Mouse (Mus musculus) liver, embryonic 11.5 days (tissue): ENCODE results near the gene Iars2. TPM values are rescaled to one million over a fixed set of nuclear protein-coding genes. Genes with fewer than 3 reads are reported as not detected.
"Not testable (repeated sequence)": the region's sequence is repeated elsewhere in the genome, so short reads cannot be mapped to it uniquely, and the experiment has no call there.

ENCODE experiments used
- ATAC-seq: fragments of 200-750 bp; cut with Nextera tagmentation; replicated peaks from 2 replicates; pipeline ENCODE4 v1.8.0; 2017; ENCODE audit warnings: moderate number of reproducible peaks, mild to moderate bottlenecking, moderate TSS enrichment, moderate library complexity; ENCODE audit not compliant: low FRiP score
- DNase-seq: peaks from one replicate; pipeline ENCODE4 v3.0.0-alpha.2; 2017; ENCODE audit warnings: low spot score
- H3K27ac ChIP-seq: fragments of 300-500 bp; sonication (generic); 2 replicates; pipeline ENCODE4 v1.5.1; 2014; ENCODE audit warnings: mild to moderate bottlenecking, low read depth, low read length, control low read depth
- H3K27me3 ChIP-seq: fragments of 300-500 bp; sonication (generic); replicated peaks from 2 replicates; pipeline ENCODE4 v1.6.1; 2014; ENCODE audit warnings: low read length, mixed read lengths; ENCODE audit not compliant: control insufficient read depth, insufficient read depth
- H3K36me3 ChIP-seq: fragments of 300-500 bp; sonication (generic); 2 replicates; pipeline ENCODE4 v1.6.1; 2014; ENCODE audit warnings: mild to moderate bottlenecking, low read length, moderate library complexity, mixed read lengths; ENCODE audit not compliant: control insufficient read depth, insufficient read depth
- H3K4me1 ChIP-seq: fragments of 300-500 bp; sonication (generic); replicated peaks from 2 replicates; pipeline ENCODE4 v1.6.1; 2014; ENCODE audit warnings: low read length, mixed read lengths; ENCODE audit not compliant: control insufficient read depth, insufficient read depth
- H3K4me2 ChIP-seq: fragments of 300-500 bp; sonication (generic); 2 replicates; pipeline ENCODE4 v1.6.1; 2014; ENCODE audit warnings: mild to moderate bottlenecking, control low read depth, moderate library complexity
- H3K4me3 ChIP-seq: fragments of 300-500 bp; sonication (generic); 2 replicates; pipeline ENCODE4 v1.5.1; 2014; ENCODE audit warnings: low read depth, low read length, control low read depth
- H3K9ac ChIP-seq: fragments of 300-500 bp; sonication (generic); 2 replicates; pipeline ENCODE4 v1.6.1; 2014; ENCODE audit warnings: low read depth, low read length, control low read depth
- H3K9me3 ChIP-seq: fragments of 300-500 bp; sonication (generic); 2 replicates; pipeline ENCODE4 v1.6.1; 2016; ENCODE audit warnings: low read length, inconsistent platforms, mixed read lengths; ENCODE audit not compliant: control insufficient read depth
- WGBS: fragments of 180-500 bp; shearing (Covaris S2); extraction: QIAGEN DNeasy Blood & Tissue Kit; methylation state at CpG from one replicate; pipeline ENCODE4 v1.1.7; 2014; 5-methylcytosine and 5-hydroxymethylcytosine counted together
- polyA plus RNA-seq: library from polyadenylated mRNA; unstranded; fragments of >200 nt; fragmentation: Nextera tagmentation; extraction: Ambion mirVana; gene quantifications from 2 replicates; pipeline ENCODE4 v1.2.1, GENCODE M21; 2014

Iars2 gene
- polyA plus RNA-seq, 1 experiment from 2014 or later, result 41.0 TPM

- H3K9ac ChIP-seq, result peak overlapping the region; percentile 98; the same call in 1 of the 2 replicates
- peak overlapping the region; percentile 96; the same call in 1 of the 2 replicates for H3K27ac ChIP-seq
- H3K27me3 ChIP-seq, DNase-seq, H3K9me3 ChIP-seq, H3K4me1 ChIP-seq, ATAC-seq: not testable (repeated sequence)
- H3K4me3 ChIP-seq, result peak overlapping the region; percentile 96
- 52% methylated on average over 3 of the region's 3 CpGs for WGBS
- H3K36me3 ChIP-seq, result peaks cover 27% of the 10 kb centered on the region
- peak overlapping the region; percentile 71 for H3K4me2 ChIP-seq
Observed at GRCm38 (mm10) chr1:185327754-185328345, 1.3 kb downstream of the Iars2 start.

- Histone ChIP-seq H3K27me3 (no peaks in the 10 kb centered on the region), H3K4me2 (no peak overlapping the region), H3K4me3 (no peak overlapping the region), H3K9ac (no peak overlapping the region), H3K36me3 (peaks cover 31% of the 10 kb centered on the region), H3K9me3 (no peaks in the 10 kb centered on the region), H3K4me1 (no peaks in the 10 kb centered on the region), H3K27ac (no peak overlapping the region)
- WGBS, result 89% methylated on average over 16 of the region's 16 CpGs
- ATAC-seq (no peak), DNase-seq (no peak)
Observed at GRCm38 (mm10) chr1:185315846-185316568, 13.2 kb downstream of the Iars2 start.

GRCm38 (mm10) chr1:185314546-185314945 is 14.7 kb downstream of the Iars2 start:
- H3K9ac ChIP-seq, result no peak overlapping the region
- no peak for DNase-seq
- H3K27ac ChIP-seq, result no peak overlapping the region
- H3K36me3 ChIP-seq, result peaks cover 20% of the 10 kb centered on the region
- no peaks in the 10 kb centered on the region for H3K9me3 ChIP-seq
- no peak overlapping the region for H3K4me3 ChIP-seq
- no peak overlapping the region for H3K4me2 ChIP-seq
- WGBS, result 92% methylated on average over 4 of the region's 4 CpGs
- no peak for ATAC-seq
- H3K4me1 ChIP-seq, result no peaks in the 10 kb centered on the region
- no peaks in the 10 kb centered on the region for H3K27me3 ChIP-seq

GRCm38 (mm10) chr1:185311949-185312348 is 17.2 kb downstream of the Iars2 start:
- Histone ChIP-seq H3K9ac (no peak overlapping the region), H3K27me3 (no peaks in the 10 kb centered on the region), H3K27ac (no peak overlapping the region), H3K4me2 (no peak overlapping the region), H3K4me3 (no peak overlapping the region), H3K36me3 (peaks cover 21% of the 10 kb centered on the region), H3K9me3 (peaks cover 1% of the 10 kb centered on the region; the same call in 1 of the 2 replicates), H3K4me1 (no peaks in the 10 kb centered on the region)
- 75% methylated on average over 9 of the region's 9 CpGs for WGBS
- DNase-seq, result no peak
- ATAC-seq, result no peak

GRCm38 (mm10) chr1:185308908-185309307 is 20.3 kb downstream of the Iars2 start:
- ATAC-seq, result no peak
- H3K4me3 ChIP-seq, result no peak overlapping the region
- H3K4me1 ChIP-seq, result no peaks in the 10 kb centered on the region
- no peak overlapping the region for H3K9ac ChIP-seq
- DNase-seq, result no peak
- no peaks in the 10 kb centered on the region for H3K27me3 ChIP-seq
- no peak overlapping the region for H3K4me2 ChIP-seq
- peaks cover 2% of the 10 kb centered on the region; the same call in 1 of the 2 replicates for H3K9me3 ChIP-seq
- peaks cover 18% of the 10 kb centered on the region for H3K36me3 ChIP-seq
- WGBS, result 79% methylated on average over 4 of the region's 4 CpGs
- H3K27ac ChIP-seq, result no peak overlapping the region

- no peak overlapping the region for H3K9ac ChIP-seq
- WGBS, result 97% methylated on average over 2 of the region's 2 CpGs
- H3K4me3 ChIP-seq, result no peak overlapping the region
- H3K27ac ChIP-seq, result no peak overlapping the region
- peaks cover 2% of the 10 kb centered on the region; the same call in 1 of the 2 replicates for H3K9me3 ChIP-seq
- no peak for DNase-seq
- H3K4me2 ChIP-seq, result no peak overlapping the region
- H3K4me1 ChIP-seq, result no peaks in the 10 kb centered on the region
- peaks cover 15% of the 10 kb centered on the region for H3K36me3 ChIP-seq
- no peaks in the 10 kb centered on the region for H3K27me3 ChIP-seq
- no peak for ATAC-seq
Observed at GRCm38 (mm10) chr1:185308334-185308733, 20.9 kb downstream of the Iars2 start.

GRCm38 (mm10) chr1:185307645-185308044 is 21.6 kb downstream of the Iars2 start:
- Histone ChIP-seq H3K4me2 (no peak overlapping the region), H3K27ac (no peak overlapping the region), H3K36me3 (peaks cover 15% of the 10 kb centered on the region), H3K4me3 (no peak overlapping the region), H3K27me3 (no peaks in the 10 kb centered on the region), H3K9ac (no peak overlapping the region), H3K4me1 (no peaks in the 10 kb centered on the region), H3K9me3 (peaks cover 2% of the 10 kb centered on the region; the same call in 1 of the 2 replicates)
- 73% methylated on average over 7 of the region's 7 CpGs for WGBS
- 0 out of 2 replicates have a peak, but pooled peaks have one; percentile 41 for ATAC-seq
- DNase-seq, result no peak

GRCm38 (mm10) chr1:185306836-185307235 is 22.4 kb downstream of the Iars2 start:
- H3K27ac ChIP-seq, result no peak overlapping the region
- H3K9me3 ChIP-seq, result peaks cover 2% of the 10 kb centered on the region; the same call in 1 of the 2 replicates
- no peaks in the 10 kb centered on the region for H3K27me3 ChIP-seq
- H3K4me2 ChIP-seq, result no peak overlapping the region
- no peak overlapping the region for H3K4me3 ChIP-seq
- no peak overlapping the region for H3K9ac ChIP-seq
- peaks cover 13% of the 10 kb centered on the region for H3K36me3 ChIP-seq
- WGBS, result 95% methylated on average over 12 of the region's 12 CpGs
- H3K4me1 ChIP-seq, result no peaks in the 10 kb centered on the region
- ATAC-seq (no peak), DNase-seq (no peak)
